Mouse (Mus musculus) embryonic facial prominence, embryonic 13.5 days (tissue): Measurements from ENCODE around the gene Rpl3l. TPM values are rescaled to one million over a fixed set of nuclear protein-coding genes. Genes with fewer than 3 reads are reported as not detected.

ENCODE experiments used
- ATAC-seq: fragments of 200-750 bp; cut with Nextera tagmentation; 2 replicates; pipeline ENCODE4 v1.8.0; 2017; ENCODE audit warnings: low read depth; ENCODE audit not compliant: insufficient number of reproducible peaks, insufficient read depth, low FRiP score, low TSS enrichment
- H3K27ac ChIP-seq: fragments of 300-500 bp; sonication (generic); 2 replicates; pipeline ENCODE4 v1.5.1; 2015; ENCODE audit warnings: moderate library complexity, mild to moderate bottlenecking, inconsistent platforms
- H3K27me3 ChIP-seq: fragments of 300-500 bp; sonication (generic); 2 replicates; pipeline ENCODE4 v1.6.1; 2015; ENCODE audit warnings: mild to moderate bottlenecking, inconsistent platforms
- H3K36me3 ChIP-seq: fragments of 300-500 bp; sonication (generic); 2 replicates; pipeline ENCODE4 v1.6.1; 2015; ENCODE audit warnings: mild to moderate bottlenecking, inconsistent platforms
- H3K4me1 ChIP-seq: fragments of 300-500 bp; sonication (generic); 2 replicates; pipeline ENCODE4 v1.6.1; 2015; ENCODE audit warnings: inconsistent platforms
- H3K4me2 ChIP-seq: fragments of 300-500 bp; sonication (generic); 2 replicates; pipeline ENCODE4 v1.6.1; 2015; ENCODE audit warnings: moderate library complexity, mild to moderate bottlenecking, inconsistent platforms
- H3K4me3 ChIP-seq: fragments of 300-500 bp; sonication (generic); 2 replicates; pipeline ENCODE4 v1.5.1; 2015; ENCODE audit warnings: mild to moderate bottlenecking, inconsistent platforms
- H3K9ac ChIP-seq: fragments of 300-500 bp; sonication (generic); 2 replicates; pipeline ENCODE4 v1.6.1; 2015; ENCODE audit warnings: mild to moderate bottlenecking, inconsistent platforms
- H3K9me3 ChIP-seq: fragments of 300-500 bp; sonication (generic); 2 replicates; pipeline ENCODE4 v1.6.1; 2016; ENCODE audit warnings: inconsistent platforms
- WGBS: fragments of 180-500 bp; shearing (Covaris S2); methylation state at CpG from one replicate; pipeline ENCODE4 v1.1.7; 2015; ENCODE audit warnings: mixed read lengths; 5-methylcytosine and 5-hydroxymethylcytosine counted together
- polyA plus RNA-seq: library from polyadenylated mRNA; unstranded; fragments of >200 nt; fragmentation: Nextera tagmentation; extraction: Ambion mirVana; gene quantifications from 2 replicates; pipeline ENCODE4 v1.2.1, GENCODE M21; 2015

Gene Rpl3l
- polyA plus RNA-seq, 1 experiment from 2014 or later: not detected

DNA sequence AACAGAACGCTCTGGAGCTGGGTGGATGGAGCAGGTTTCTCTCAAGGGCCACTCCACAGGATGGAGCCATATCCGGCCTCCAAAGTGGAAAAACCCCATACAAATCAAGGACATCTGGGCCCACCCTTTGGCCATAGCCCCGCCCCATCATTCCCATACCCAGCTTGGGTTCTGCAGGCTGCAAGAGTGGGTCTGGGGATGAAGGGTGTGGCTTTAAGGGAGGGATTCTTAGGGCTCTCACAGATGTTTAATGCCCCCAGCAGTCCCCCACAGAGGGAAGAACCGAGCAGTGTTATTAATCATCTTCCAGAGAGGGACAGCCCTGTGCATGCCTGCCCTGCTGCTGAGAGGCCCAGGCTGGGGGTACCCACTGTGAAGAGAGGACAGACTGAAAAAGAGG is 19.4 kb downstream of the Rpl3l start:
- Histone ChIP-seq H3K4me1 (peaks cover 33% of the 10 kb centered on the region), H3K4me2 (no peak overlapping the region; the same call in 1 of the 2 replicates), H3K27ac (peak overlapping the region; percentile 77), H3K36me3 (peaks cover 8% of the 10 kb centered on the region), H3K27me3 (peaks cover 22% of the 10 kb centered on the region), H3K9ac (0 out of 2 replicates have a peak overlapping the region, but pooled peaks have one; percentile 23), H3K4me3 (no peak overlapping the region), H3K9me3 (no peaks in the 10 kb centered on the region)
- WGBS: 30% methylated on average over 4 of the region's 4 CpGs
- peak; percentile 41; the same call in 1 of the 2 replicates for ATAC-seq

GRCm38 (mm10) chr17:24751528-24751927 is 23.9 kb downstream of the Rpl3l start:
- H3K27ac ChIP-seq: 0 out of 2 replicates have a peak overlapping the region, but pooled peaks have one; percentile 5
- H3K4me2 ChIP-seq: peak overlapping the region; percentile 45
- peak overlapping the region; percentile 10; the same call in 1 of the 2 replicates for H3K4me3 ChIP-seq
- peaks cover 61% of the 10 kb centered on the region for H3K4me1 ChIP-seq
- H3K36me3 ChIP-seq: no peaks in the 10 kb centered on the region
- ATAC-seq: no peak
- 22% methylated on average over 4 of the region's 4 CpGs for WGBS
- no peaks in the 10 kb centered on the region for H3K9me3 ChIP-seq
- no peak overlapping the region for H3K9ac ChIP-seq
- H3K27me3 ChIP-seq: peaks cover 59% of the 10 kb centered on the region

GRCm38 (mm10) chr17:24752415-24753394 is 25.1 kb downstream of the Rpl3l start, which contains the start of gene Hs3st6:
Gene Hs3st6, plus strand, starts transcription at chr17:24752988.
- H3K4me3 ChIP-seq: peak within 1 kb of the TSS; percentile 56
- 1% methylated on average over 70 of the region's 82 CpGs for WGBS
- H3K4me1 ChIP-seq: peaks cover 53% of the 10 kb centered on the region
- peaks cover 59% of the 10 kb centered on the region for H3K27me3 ChIP-seq
- H3K36me3 ChIP-seq: no peaks in the 10 kb centered on the region
- ATAC-seq: peak; percentile 70
- H3K27ac ChIP-seq: no peak within 1 kb of the TSS; the same call in 1 of the 2 replicates
- peak within 1 kb of the TSS; percentile 69 for H3K9ac ChIP-seq
- H3K9me3 ChIP-seq: no peaks in the 10 kb centered on the region
- peak within 1 kb of the TSS; percentile 85 for H3K4me2 ChIP-seq

- Histone ChIP-seq H3K4me1 (peaks cover 57% of the 10 kb centered on the region), H3K4me2 (no peak overlapping the region), H3K36me3 (no peaks in the 10 kb centered on the region), H3K4me3 (no peak overlapping the region), H3K27ac (no peak overlapping the region), H3K9me3 (no peaks in the 10 kb centered on the region), H3K27me3 (peaks cover 34% of the 10 kb centered on the region), H3K9ac (no peak overlapping the region)
- WGBS: 91% methylated on average over 1 of the region's 1 CpGs
- ATAC-seq: no peak
These were observed 29.8 kb downstream of the Rpl3l start for GRCm38 (mm10) chr17:24757394-24757793.

GRCm38 (mm10) chr17:24761121-24761520 is 33.5 kb downstream of the Rpl3l start:
- peak overlapping the region; percentile 44 for H3K27ac ChIP-seq
- H3K9me3 ChIP-seq: no peaks in the 10 kb centered on the region
- H3K27me3 ChIP-seq: no peaks in the 10 kb centered on the region
- 31% methylated on average over 5 of the region's 5 CpGs for WGBS
- no peak overlapping the region for H3K4me2 ChIP-seq
- ATAC-seq: no peak
- H3K4me1 ChIP-seq: peaks cover 51% of the 10 kb centered on the region
- no peaks in the 10 kb centered on the region for H3K36me3 ChIP-seq
- H3K9ac ChIP-seq: no peak overlapping the region
- no peak overlapping the region for H3K4me3 ChIP-seq

DNA sequence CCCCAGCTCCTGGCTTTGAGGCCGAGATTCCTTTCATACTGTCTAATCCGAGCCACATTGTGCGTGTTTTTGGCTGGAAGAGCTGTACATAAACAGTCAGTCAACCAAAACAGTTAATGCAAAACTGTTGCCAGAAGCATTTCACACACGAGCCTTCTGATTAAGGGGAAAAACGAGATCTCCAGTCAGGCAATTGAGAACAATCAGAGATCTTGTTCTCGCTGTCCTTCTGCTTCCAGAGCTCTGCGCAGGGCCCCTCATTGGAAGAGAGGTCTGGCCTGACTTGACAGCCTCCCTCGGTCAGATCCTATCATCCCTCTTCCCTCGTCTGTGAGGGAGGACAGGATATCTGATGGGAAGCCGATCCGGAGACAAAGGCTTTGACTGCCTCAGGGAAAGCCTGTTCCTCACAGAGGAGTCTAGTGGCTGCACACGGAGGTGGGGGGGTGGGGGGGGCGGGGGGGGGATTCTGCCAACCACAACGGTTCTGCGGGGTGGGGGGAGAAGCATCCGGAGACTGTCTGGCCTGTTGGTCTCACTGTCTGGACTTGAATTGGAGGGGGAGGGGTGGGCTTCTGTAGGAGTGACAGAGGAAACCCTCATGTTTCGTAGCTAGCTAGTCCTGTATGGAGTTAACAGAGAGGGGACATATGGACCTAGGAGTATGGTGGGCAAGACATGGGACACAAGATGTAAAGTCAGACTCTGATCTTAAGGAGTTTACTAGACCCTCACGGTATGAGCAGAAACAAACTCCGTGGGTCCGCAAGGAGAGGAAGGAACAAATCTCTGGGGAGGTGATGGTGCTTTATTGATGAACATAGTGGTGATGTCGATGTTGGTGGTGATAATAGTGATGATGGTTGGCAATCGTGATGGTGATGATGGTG is 37.6 kb downstream of the Rpl3l start:
- WGBS: 23% methylated on average over 21 of the region's 22 CpGs
- Histone ChIP-seq H3K27ac (peak overlapping the region; percentile 88), H3K9ac (peak overlapping the region; percentile 51; the same call in 1 of the 2 replicates), H3K36me3 (no peaks in the 10 kb centered on the region), H3K27me3 (no peaks in the 10 kb centered on the region), H3K4me1 (peaks cover 71% of the 10 kb centered on the region), H3K9me3 (no peaks in the 10 kb centered on the region), H3K4me3 (0 out of 2 replicates have a peak overlapping the region, but pooled peaks have one; percentile 9), H3K4me2 (peak overlapping the region; percentile 39)
- ATAC-seq: peak; percentile 61; the same call in 1 of the 2 replicates

GRCm38 (mm10) chr17:24766266-24766875 is 38.8 kb downstream of the Rpl3l start:
- no peaks in the 10 kb centered on the region for H3K27me3 ChIP-seq
- no peak for ATAC-seq
- H3K4me2 ChIP-seq: no peak overlapping the region
- 27% methylated on average over 12 of the region's 12 CpGs for WGBS
- peaks cover 63% of the 10 kb centered on the region for H3K4me1 ChIP-seq
- H3K9me3 ChIP-seq: no peaks in the 10 kb centered on the region
- peak overlapping the region; percentile 88; the same call in 1 of the 2 replicates for H3K27ac ChIP-seq
- H3K36me3 ChIP-seq: no peaks in the 10 kb centered on the region
- no peak overlapping the region for H3K9ac ChIP-seq
- no peak overlapping the region for H3K4me3 ChIP-seq

- 34% methylated on average over 3 of the region's 3 CpGs for WGBS
- Histone ChIP-seq H3K27me3 (no peaks in the 10 kb centered on the region), H3K4me1 (peaks cover 47% of the 10 kb centered on the region), H3K4me3 (no peak overlapping the region), H3K27ac (peak overlapping the region; percentile 39; the same call in 1 of the 2 replicates), H3K4me2 (no peak overlapping the region), H3K9me3 (no peaks in the 10 kb centered on the region), H3K36me3 (no peaks in the 10 kb centered on the region), H3K9ac (no peak overlapping the region)
- ATAC-seq: no peak
These were observed 41.5 kb downstream of the Rpl3l start for GRCm38 (mm10) chr17:24769146-24769545.

DNA sequence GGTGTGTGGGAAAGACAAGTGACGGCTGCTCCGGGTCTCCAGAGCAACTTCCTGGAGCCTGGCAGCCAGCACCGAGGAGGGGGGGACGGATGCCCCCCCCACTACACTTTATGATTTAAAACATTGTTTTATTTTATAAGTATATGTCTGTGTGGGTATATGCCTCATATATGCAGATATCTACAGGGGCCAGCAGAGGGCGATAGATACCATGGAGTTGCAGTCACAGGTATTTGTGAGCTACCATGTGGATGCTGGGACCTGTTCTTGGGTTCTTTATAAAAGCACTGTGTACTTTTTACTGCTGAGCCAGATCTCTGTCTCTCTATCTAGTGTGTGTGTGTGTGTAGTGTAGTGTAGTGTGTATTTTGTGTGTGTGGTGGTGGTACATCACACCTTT is 45.6 kb downstream of the Rpl3l start:
- peaks cover 14% of the 10 kb centered on the region for H3K4me1 ChIP-seq
- H3K9me3 ChIP-seq: no peaks in the 10 kb centered on the region
- no peak for ATAC-seq
- H3K4me2 ChIP-seq: no peak overlapping the region
- no peak overlapping the region for H3K4me3 ChIP-seq
- H3K36me3 ChIP-seq: no peaks in the 10 kb centered on the region
- WGBS: 90% methylated on average over 5 of the region's 5 CpGs
- H3K27ac ChIP-seq: no peak overlapping the region
- no peaks in the 10 kb centered on the region for H3K27me3 ChIP-seq
- no peak overlapping the region for H3K9ac ChIP-seq

- ATAC-seq: no peak
- 75% methylated on average over 8 of the region's 8 CpGs for WGBS
- Histone ChIP-seq H3K9ac (no peak overlapping the region), H3K4me1 (0 out of 2 replicates have a peak, but pooled peaks cover 3% of the 10 kb centered on the region), H3K4me2 (no peak overlapping the region), H3K4me3 (no peak overlapping the region), H3K27me3 (no peaks in the 10 kb centered on the region), H3K36me3 (no peaks in the 10 kb centered on the region), H3K27ac (no peak overlapping the region), H3K9me3 (no peaks in the 10 kb centered on the region)
These were observed 47.6 kb downstream of the Rpl3l start for GRCm38 (mm10) chr17:24775173-24775572.

DNA sequence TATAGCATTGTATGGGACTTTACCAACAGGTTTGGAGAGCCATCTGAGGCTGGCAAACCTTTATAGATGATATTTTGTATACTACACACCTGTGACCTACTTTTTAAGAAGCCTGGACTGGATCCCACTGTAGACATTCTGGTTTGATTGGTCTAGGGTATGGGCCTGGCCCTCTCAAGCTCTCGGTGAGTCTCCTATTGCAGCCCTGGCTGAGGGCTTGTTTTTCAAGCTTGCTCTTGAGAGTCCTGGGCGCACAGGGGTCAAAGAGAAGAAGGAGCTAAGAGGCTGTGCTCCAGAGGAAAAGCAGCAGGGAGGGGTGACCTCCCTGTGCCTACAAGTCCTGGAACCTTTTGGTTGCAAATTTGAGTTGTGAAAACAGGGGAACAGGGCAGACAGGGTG is 49.5 kb downstream of the Rpl3l start:
- WGBS: 73% methylated on average over 2 of the region's 2 CpGs
- no peaks in the 10 kb centered on the region for H3K27me3 ChIP-seq
- ATAC-seq: no peak
- no peak overlapping the region for H3K4me2 ChIP-seq
- H3K4me3 ChIP-seq: no peak overlapping the region
- no peak overlapping the region for H3K9ac ChIP-seq
- H3K9me3 ChIP-seq: no peaks in the 10 kb centered on the region
- no peaks in the 10 kb centered on the region for H3K36me3 ChIP-seq
- 0 out of 2 replicates have a peak, but pooled peaks cover 3% of the 10 kb centered on the region for H3K4me1 ChIP-seq
- no peak overlapping the region for H3K27ac ChIP-seq
